Mouse (Mus musculus) frontal cortex, adult 2 months (tissue): ENCODE results near the gene Gsto2. TPM values are rescaled to one million over a fixed set of nuclear protein-coding genes. Genes with fewer than 3 reads are reported as not detected.
A peak's percentile ranks its signal among the peaks of the same experiment; 100 is the strongest.

Experiments
- DNase-seq, 2 experiments: peaks; one replicate each; pipeline ENCODE4 v3.0.0; 2022; ENCODE audit warnings: low spot score in 1 of 2; ENCODE audit errors: extremely low spot score in 1 of 2
- polyA plus RNA-seq: library from polyadenylated mRNA; depleted of rRNA; stranded (reverse); fragments of >200 nt; gene quantifications from 2 replicates; pipeline ENCODE4 v1.2.3, GENCODE M21; 2012

Gsto2 gene
- polyA plus RNA-seq, 1 experiment = 1.8 TPM

DNA sequence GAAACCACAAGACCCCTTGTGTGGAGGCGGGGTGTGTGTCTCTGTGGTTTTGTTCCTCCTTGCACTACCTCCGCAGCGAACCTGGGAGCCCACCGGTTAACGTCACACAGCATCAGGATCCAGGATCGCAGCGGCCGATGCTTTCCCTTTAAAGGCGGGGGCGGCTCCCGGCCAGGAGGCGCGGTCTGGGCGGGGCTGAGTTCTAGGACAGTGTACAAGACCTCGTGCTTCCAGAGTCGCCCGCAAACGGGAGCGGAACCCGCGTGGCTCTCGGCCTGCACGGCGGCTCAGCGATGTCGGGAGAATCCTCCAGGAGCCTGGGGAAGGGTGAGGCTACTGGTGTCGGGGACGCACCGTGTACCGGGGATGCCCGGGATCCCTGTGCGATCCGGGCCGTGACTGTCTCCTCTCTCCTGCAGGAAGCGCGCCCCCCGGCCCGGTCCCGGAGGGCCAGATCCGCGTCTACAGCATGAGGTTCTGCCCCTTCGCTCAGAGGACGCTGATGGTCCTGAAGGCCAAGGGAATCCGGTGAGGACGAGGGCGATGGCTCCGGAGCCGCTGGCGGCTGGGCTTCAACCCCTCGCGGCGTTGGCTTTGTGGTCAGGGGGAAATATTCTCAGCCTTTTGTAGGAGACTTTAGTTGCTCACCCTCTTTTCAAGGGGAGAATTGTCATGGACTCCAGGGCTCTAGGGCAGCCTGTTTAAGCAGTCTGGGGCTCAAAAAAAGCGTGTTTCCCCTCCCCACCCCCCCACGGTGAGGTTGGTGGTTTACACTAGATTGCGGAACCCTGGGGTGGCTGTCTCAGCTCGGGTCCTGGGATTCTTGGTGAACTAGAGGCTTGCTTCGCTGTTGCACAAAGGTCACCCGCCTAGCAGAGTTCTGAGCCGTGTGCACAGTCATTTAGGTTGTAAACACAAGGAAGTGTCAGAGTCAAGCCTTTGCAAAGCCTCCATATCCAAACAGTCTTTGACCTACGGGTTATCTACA is 10.2 kb upstream of the Gsto2 start, which contains the start of gene Gsto1:
Gene Gsto1, plus strand, starts transcription at position 175 of the 988 bp plus-strand sequence.
- DNase-seq = peak; percentile 81 to 90

DNA sequence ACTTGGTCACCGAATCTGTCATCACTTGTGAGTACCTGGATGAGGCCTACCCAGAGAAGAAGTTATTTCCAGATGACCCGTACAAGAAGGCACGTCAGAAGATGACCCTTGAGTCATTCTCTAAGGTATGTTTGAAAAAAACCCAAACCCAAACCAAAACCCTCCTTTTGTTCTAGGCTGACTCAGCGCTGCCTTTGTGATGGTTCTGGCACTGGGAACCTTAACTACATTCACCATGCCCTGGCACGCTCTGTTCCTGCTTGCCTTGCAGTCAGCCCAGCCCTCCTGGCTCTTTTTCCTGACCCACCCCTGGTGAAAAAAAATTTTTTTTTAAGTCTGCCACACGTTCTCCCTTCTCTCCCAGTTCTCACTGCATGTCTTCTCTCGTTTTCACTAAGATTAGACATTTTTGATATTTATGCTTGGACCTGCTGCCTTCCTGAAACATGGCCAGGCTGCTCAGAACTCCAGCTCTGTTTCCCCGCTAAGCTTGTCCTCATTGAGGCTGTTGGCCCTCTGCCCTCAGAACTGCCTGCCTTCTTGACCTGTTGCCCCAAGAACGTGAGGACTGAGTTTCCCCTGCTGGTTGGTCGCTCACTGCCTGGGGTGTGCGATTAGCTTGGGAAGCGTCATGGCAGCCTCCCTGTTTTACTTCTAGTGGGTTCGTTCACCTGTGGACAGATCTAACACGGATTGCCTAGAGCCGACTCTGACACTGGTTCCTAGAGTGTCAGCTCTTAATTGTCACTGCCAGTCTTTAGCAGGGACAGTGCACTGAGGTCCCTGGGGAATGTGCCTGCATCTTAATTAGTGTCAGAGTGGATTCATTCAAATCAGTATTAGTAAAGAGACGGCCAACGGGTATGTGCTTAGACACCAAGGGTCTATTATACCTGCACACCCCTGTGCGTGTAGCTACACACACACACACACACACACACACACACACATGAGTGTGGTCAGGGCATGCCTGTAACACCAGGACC is 7.1 kb upstream of the Gsto2 start:
- no peak for DNase-seq

DNA sequence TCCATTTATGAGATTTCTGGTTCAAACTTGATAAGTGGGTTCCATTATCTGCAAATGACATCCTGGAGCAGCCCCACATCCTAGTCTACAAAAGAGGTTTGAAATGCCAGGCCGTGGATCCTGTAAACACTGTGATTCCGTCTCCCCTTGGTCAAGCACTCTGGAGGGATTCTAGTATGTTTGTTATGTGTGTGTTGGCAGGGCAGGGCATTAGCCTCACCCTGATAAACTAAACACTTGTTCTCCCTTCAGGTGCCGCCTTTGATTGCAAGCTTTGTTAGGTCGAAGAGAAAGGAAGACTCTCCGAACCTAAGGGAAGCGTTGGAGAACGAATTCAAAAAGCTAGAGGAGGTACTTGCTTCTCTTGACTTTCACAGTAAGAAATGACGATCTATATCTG is 6.2 kb upstream of the Gsto2 start:
- DNase-seq = no peak

DNA sequence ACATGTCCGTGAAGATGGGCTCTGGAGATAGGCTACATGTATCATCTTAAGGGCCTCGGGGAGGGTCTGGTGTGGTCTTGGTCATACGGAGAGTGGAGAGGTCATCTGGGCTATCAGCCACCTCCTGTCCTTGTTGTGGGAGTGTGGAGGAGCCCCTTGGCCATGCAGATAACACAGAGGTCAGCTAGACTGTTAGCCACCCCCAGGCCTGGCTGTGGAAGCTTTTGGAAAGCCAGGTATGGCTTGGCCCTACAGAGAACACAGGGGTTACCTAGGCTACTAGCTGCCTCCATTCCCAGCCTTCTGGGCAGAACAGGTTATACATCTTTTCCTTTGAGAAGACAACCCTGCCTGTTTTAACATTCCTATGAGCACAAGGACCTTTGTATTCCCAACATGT is 2.8 kb upstream of the Gsto2 start:
- no peak for DNase-seq

DNA sequence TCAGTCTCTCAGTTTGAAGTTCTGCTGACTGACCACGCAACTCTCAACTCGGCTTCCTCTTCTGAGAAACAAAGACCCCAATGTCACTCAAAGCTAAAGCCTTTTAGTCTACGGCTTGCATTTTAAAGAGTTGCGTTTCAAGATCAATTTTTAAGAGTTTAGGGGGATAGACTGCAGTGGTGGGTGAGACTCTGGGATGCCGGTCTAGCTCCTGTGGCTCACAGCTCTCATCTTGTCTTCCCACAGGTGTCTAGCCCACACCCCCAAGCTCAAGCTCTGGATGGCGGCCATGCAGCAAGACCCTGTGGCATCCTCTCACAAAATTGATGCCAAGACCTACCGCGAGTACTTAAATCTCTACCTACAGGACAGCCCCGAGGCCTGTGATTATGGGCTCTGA is 1.3 kb upstream of the Gsto2 start:
- DNase-seq = no peak

DNA sequence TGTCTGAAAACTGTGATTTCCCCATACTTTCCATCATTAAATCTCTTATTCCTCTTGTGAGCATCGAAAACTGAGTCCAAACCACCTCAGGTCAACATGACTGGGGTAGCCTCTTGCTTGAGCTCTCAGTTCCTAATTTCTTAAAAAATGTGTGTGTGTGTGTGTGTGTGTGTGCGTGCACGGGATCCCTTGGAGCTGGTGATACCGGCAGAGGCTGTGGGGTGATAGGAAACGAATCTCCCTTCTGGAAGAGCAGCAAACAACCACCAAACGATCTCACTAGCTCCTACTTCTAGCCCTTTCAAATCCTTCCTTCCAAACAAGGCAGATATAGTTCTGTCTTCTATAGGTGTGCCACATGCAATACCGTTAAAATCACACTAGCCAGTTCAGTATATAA is 613 bp upstream of the Gsto2 start:
- DNase-seq = no peak

DNA sequence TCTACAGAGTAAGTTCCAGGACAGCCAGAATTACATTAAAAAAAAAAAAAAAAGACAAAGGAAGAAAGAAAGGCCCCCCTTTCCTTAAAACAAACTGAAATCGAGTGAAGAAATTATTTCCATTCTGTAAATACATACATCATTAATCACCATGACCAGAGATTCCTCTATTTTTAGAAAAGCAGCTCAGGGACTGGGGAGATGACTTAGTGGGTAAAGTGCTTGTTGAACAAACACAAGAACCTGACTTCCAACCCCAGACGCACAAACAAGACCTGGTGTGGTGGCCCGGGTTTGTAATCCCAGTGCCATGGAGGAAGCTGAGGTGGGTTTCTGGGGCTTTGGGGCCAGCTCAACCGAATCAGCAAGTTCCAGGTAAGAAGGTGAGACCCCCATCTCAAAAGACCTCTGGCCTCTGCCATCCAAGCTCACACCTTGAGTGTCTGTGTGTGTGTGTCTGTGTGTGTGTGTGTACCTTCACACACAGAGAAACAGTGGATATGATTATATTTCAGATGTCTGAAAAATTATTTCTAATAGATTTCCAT is 2.4 kb downstream of the Gsto2 start:
- DNase-seq = no peak

DNA sequence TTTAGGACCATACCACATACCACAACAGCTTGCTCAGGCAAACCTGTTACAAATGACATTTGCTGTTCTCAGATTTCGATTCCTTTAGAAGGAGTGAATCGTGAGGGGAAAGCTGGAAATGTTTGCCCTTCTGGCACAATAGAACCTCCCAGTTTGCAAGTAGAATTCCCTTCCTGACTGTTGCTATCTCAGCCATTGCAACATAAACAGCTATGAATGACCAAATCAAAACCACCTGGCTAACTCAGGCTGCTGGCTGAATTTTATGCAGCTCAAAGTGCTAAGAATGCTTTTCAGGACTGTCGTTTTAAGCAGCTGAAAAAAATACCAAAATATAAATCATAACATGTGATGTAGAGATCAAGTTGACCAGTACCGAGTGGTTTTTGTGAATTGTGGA is 3.6 kb downstream of the Gsto2 start:
- no peak for DNase-seq

DNA sequence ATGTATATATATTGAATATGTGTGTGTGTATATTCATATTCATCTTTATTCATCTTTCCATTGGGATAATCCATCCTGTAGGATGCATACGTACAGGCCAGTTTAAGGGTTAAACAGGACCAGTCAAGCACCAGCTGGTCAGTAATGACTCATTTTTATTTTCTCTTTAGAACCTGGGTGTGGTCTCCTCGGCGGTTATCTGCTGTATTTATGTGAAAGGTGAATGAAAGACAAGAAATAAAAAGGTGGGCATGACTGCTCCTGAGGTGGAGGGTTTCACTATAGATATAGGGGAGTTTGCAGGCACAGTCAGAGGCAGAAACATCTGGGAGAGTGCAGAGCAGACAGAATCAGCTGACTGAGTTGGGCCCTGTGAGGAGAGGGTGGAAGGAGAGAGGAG is 4.2 kb downstream of the Gsto2 start:
- no peak for DNase-seq

DNA sequence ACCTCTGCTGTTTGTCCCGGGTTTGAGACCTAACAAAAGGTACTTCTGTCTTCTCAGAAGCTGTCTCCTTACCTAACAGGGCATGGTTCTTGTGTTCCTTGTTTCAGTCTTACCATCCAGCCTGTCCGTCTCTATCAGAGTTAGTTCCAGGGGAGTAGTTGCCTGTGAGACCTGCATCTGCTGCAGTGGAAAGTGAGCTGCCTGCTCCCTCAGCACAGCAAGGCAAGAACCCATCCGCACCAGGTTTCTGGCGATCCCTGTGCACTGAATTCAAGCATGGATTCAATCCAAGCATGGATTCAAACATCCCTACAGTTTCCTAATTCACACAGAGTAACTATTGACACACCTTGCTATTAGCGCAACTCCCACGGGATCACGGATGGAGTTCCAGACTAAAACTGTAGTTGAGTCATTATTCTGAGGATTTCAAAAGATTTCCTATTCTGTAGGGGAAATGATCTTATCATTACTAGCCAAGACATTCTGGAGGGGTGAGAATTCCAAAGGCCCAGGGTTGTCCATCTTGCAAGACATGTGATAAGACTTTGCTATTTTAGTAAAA is 4.8 kb downstream of the Gsto2 start:
- DNase-seq = no peak

DNA sequence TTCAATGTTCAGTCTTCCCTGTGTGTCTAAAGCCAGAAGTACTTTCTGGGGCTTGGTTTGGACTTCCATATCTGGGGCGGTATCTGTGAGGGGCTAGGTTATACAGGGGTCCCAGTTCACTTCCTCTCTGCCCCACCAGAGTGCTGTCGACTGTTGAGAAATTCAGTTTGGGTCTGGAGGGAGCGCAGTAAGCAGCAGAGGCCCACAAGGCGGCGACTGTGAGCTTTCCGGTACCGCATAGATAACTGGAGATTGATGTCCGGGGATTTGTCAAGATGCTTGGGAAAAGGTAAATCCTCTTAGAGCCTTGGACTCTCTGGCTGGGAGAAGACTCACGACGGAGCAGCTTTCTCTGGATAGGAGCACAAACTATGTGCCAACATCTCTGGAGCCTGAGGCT is 6.2 kb downstream of the Gsto2 start:
- DNase-seq = no peak

DNA sequence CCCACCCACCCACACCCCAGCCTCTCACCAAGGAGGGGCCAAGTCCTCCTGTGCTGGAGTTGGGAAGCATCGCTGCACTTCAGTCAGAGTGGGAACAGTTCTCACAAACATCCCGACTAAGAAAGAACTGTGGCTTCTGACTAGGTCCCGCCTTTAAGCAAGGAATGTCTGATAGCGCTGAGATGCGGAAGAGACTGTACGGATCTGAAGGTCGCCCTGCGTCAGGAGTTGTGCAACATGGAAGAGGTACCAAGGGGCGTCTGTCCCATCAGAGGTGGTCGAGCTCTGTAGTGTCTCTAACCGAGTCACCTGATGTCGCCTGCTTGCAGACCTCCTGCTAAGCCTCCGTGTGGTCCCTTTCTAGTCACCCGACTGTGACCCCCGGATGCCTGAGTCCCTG is 10.9 kb downstream of the Gsto2 start:
- no peak for DNase-seq

DNA sequence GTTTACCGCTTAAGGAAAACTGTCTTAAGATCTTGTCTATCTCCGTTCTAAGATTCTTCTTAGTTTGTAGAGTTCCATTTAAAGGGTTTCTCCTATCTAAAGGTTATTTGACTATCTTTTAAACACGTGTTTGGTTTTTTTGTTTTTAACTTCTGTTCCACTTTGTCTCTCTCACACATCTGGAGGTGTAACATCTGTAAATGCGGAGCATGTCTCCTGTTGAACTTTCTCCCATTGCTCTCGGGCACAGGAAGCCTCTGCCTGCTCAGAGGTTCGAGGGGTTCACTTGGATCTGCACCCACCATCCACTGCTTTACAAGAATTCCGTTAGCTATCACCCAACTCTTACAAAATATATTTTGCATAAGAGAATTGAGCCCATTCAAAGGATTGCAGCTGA is 16.2 kb downstream of the Gsto2 start:
- DNase-seq = no peak

DNA sequence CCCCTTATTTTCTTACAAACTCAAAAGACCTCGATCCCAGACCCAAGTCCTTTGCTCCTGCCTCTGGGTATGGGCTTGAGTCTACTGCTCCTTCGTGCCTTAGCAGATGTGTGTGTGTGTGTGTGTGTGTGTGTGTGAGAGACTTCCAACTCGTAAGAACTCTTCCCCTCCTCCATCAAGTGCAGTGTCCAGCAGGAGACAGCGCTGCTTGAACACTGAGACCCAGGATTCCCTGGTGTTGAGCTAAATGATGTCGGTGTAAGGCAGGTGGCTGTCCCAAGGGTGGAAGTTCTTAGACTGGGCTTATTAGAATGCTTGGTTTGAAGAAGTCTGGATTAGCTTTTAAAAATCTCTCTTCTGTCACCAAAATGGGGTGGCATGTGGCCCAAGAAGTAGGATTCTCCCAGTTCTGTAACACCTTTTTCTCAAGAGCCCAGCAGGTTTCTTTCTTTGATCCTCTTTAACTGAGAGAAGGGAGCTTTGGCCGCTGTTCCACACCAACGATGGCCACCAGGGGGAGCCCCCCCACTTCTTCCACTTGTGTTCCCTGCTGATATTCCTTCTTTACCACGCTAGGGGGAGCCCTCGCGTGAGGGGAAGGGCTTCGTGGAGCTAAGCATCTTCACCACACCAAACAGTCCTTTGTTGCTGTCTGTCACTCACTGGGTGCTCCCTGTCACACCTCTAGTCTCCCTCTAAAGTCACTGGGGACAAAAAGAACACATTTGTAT is 17.0 kb downstream of the Gsto2 start:
- peak; percentile 26 to 86 for DNase-seq

DNA sequence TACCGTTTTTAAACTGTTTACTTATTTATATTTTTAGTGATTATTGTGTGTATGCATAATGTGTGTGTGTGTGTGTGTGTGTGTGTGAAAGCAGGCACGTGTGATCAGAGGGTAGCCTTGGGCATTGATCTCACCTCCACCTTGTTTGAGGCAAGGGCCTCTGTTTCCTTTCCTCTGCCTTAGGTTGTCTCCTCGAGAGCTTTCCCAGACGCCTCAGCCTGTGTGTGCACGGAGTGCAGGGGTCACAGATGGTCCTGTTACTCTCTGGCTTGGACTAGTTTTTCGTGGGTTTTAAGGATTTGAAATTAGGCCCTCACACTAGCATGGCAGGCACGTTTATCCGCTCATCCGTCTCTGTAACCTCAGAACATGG is 17.5 kb downstream of the Gsto2 start:
- DNase-seq = no peak

DNA sequence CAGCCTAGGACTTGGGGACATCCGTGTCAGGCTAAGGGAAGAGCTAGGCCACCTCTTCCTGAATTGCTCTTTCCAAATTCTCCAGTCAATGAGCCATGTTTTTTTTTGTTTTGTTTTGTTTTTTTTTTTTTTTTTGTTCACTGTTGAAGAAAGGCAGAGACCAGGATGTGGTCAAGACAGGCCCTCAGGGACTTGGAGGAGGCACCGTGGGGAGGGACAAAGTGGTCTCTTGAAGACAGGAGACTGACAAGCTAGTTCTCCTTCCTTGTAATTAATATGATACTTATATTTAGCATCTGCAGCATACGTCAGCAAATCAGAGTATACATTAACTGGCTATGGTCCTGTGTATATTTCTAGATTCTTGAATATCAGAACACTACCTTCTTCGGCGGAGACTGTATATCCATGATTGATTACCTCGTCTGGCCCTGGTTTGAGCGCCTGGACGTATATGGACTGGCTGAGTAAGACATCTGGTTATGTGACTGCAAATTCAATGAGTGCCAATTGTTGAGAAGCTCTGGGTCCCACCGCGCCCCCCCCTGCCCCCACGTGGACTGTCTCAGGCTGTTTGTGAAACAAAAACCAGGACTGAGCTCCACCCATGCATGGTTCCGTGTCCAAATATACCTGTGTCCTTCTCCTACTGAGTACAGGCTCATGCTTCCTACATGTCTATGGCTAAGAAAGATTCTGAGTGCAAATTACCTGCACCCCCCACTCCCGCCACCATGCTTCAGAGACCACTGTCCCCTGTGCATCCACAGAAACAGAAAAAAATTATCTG is 19.2 kb downstream of the Gsto2 start:
- no peak for DNase-seq

DNA sequence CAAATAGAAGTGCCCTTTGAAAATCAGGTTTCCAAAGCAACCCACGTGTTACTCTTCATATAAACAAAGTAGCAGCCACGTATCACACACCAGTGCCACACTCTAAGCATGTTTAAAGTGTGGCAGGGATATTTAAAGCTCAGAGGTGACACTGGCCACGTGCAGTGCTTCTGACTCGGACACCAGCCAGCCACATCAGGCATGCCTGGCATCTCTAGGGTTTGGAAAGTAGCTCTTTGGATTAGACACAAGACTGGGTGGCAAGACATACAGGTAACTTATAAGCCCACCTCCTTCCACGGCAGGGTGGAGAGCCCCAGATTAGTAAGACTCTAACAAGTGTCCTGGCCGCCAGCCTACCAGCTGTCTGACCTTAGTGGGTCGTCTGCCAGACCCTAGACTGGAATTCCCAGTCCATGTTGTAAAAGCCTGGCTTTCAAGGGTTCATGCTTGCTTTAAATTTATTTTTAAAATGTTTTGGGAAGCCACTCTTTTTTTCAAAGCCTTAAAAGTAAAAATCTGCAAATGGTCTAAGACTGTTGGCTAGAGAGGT is 19.9 kb downstream of the Gsto2 start:
- DNase-seq = no peak

DNA sequence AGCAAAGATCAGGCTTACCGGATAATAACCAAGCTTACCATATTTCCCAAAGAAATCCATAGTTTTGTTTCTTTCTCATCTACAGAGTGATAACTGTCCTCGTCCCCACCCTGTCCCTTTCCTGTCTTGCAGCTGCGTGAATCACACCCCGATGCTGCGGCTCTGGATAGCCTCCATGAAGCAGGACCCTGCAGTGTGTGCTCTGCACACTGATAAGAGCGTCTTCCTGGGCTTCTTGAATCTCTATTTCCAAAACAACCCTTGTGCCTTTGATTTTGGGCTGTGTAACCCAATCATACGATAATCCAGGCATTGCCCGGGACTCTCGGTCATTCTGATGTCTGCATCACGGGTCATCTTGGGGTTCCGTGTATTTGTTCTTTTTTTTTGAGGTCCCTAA is 20.6 kb downstream of the Gsto2 start:
- no peak for DNase-seq

DNA sequence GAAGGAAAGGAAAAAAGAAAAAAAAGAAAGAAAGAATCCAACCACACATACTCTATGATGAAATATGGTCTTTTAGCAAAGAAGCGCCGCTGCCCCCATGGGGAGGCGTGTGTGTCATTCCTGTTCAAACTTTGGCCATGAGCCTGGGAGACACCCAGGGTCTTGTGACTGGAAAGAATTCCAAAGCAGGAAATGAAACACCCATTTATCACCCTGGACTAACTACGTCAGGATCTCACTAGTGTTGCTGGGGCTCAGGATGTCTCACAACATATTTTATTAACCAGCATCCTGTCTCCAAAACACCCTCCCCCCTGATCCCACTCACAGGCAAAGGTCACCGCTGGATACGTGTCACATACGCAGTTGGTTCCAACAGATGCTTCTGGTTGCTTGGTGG is 21.3 kb downstream of the Gsto2 start:
- DNase-seq = no peak
